Mouse (Mus musculus): Measurements from ENCODE around the gene 4930535I16Rik.

DNA sequence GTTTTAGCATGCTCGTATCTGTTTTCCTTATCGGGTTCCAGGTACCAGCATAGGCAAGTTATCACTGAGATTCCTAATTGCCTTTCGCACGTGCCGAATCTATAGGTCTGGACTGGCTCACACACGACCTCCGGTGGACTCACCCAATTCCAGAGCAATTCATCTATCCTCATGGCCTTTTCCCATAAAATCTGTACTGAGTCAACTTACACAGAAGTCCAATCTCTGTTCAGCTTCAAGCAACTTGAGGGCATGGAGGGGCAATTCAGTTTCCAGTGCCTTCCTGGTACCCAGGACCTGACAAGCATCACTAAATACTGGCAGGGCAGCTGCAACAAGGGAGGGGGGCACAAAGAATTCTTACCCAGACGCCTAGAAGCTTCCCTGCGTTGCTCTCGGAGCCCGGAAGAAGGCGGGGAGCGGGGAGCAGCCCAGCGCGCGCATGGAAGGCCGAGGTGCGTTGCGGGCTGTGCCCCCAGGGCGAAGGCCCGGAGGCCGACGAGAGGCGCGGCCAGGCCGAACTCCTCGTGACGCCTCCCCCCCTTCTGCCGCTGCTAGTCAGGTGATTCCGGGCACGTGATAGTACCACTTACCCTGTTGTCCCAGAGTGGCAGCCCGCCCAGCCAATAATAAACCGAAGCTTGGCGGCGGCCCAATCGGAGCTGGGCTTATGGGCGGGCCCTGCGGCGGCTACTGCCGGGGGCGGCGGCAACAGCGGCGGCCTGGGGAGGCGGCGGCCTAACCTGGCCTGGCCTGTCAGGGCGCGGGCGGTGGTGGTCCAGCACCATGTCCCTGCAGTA lies 874 bp downstream of the 4930535I16Rik start, which contains the start of gene Rragc:
- TF ChIP-seq CTCF (IDR thresholded peaks at IDR 0.05; ENCODE audit: low read depth, low read length): no peak
- TF ChIP-seq POLR2A (IDR thresholded peaks at IDR 0.05; ENCODE audit: insufficient read depth, low read length): peak; percentile 9
